Mouse (Mus musculus) heart, postnatal 0 days (tissue): Measurements from ENCODE around the gene Sbk2.

ENCODE experiments used
- CTCF ChIP-seq: IDR thresholded peaks from 2 replicates; pipeline ENCODE4 v1.5.1; 2016; ENCODE audit warnings: antibody characterized with exemption, control low read depth, low read depth
- EP300 ChIP-seq: IDR thresholded peaks from 2 replicates; pipeline ENCODE4 v1.6.1; 2016; ENCODE audit warnings: antibody characterized with exemption, low read depth

DNA sequence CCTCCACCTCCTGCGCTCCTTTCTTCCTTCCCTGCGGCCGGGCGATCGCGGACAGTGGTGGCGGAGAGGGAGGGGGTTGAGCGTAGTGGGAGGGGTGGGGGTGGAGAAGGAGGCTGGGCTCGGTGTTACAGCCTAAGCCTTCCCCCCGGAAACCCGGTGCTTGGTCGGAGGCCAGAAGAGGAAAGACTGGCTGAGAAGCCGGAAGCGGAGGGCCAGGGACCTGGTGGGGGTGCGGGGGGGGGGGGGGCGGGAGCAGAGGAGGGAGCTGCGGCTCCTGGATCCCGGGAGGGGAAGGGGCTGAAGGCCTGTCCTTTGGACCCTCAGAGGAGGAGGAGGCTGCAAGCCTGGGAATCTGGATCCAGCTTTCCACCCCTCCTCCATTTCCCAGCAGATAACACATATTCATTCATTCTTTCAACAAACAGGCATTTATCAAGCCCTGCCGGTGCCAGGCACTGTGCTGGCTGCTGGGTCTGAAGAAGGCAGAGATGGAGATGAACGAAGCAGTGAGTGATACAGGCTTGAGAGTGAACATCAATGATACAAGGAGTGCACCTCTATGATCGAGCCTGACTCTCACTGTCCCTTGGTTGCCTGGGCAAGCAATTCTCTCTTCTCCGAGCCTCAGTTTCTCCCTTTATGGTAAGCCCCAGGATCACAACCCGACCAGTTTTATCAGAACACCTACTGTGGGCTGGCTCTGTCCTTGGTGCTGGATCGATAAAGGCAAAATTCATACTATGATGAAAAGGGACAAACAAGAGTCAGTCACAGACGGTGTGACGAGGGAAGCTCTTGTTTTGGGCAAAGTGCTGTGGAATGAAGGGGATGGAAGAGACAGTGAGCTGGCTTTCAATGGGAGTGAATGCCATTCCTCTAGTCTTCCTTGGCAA lies 32.0 kb upstream of the Sbk2 start, which contains the start of gene Zfp579:
- TF ChIP-seq EP300: no peak
- TF ChIP-seq CTCF: no peak
